Mouse (Mus musculus) heart, embryonic 14.5 days (tissue): ENCODE results near the gene Banf1. TPM values are rescaled to one million over a fixed set of nuclear protein-coding genes. Genes with fewer than 3 reads are reported as not detected.
"Not testable (repeated sequence)": the region's sequence is repeated elsewhere in the genome, so short reads cannot be mapped to it uniquely, and the experiment has no call there.

Source experiments
- ATAC-seq: fragments of 200-750 bp; cut with Nextera tagmentation; 2 replicates; pipeline ENCODE4 v1.8.0; 2017; ENCODE audit warnings: low read depth, moderate TSS enrichment; ENCODE audit not compliant: insufficient number of reproducible peaks, insufficient read depth, low FRiP score
- H3K27ac ChIP-seq, 2 experiments: fragments of 200-500 bp in 1 of 2; fragments of 300-500 bp in 1 of 2; sonication (generic) in 1 of 2; replicated peaks in 1 of 2; 2 replicates each; pipeline ENCODE4 v1.5.1; 2012 to 2014; ENCODE audit warnings: low read depth in 2 of 2, low read length in 2 of 2, control low read depth in 1 of 2, mild to moderate bottlenecking in 1 of 2, mixed read lengths in 1 of 2; ENCODE audit not compliant: control insufficient read depth in 1 of 2, insufficient read depth in 1 of 2
- H3K27me3 ChIP-seq: fragments of 300-500 bp; sonication (generic); 2 replicates; pipeline ENCODE4 v1.6.1; 2014; ENCODE audit warnings: mild to moderate bottlenecking, low read length, control low read depth; ENCODE audit not compliant: control insufficient read depth, insufficient read depth
- H3K36me3 ChIP-seq: fragments of 300-500 bp; sonication (generic); 2 replicates; pipeline ENCODE4 v1.6.1; 2014; ENCODE audit warnings: mild to moderate bottlenecking, control low read depth, low read length, mixed read lengths; ENCODE audit not compliant: control insufficient read depth, insufficient read depth
- H3K4me1 ChIP-seq, 2 experiments: fragments of 200-500 bp in 1 of 2; fragments of 300-500 bp in 1 of 2; sonication (generic) in 1 of 2; 2 replicates each; pipeline ENCODE4 v1.6.1; 2012 to 2014; ENCODE audit warnings: low read length in 2 of 2, control low read depth in 1 of 2, mixed read lengths in 1 of 2; ENCODE audit not compliant: control insufficient read depth in 2 of 2, insufficient read depth in 2 of 2
- H3K4me2 ChIP-seq: fragments of 300-500 bp; sonication (generic); 2 replicates; pipeline ENCODE4 v1.6.1; 2014; ENCODE audit warnings: mild to moderate bottlenecking, low read length
- H3K4me3 ChIP-seq, 2 experiments: fragments of 200-500 bp in 1 of 2; fragments of 300-500 bp in 1 of 2; sonication (generic) in 1 of 2; 2 replicates each; pipeline ENCODE4 v1.5.1; 2012 to 2014; ENCODE audit warnings: low read length in 2 of 2, mild to moderate bottlenecking in 2 of 2, control low read depth in 1 of 2, low read depth in 1 of 2, moderate library complexity in 1 of 2; ENCODE audit not compliant: control insufficient read depth in 1 of 2, insufficient read depth in 1 of 2
- H3K9ac ChIP-seq: fragments of 300-500 bp; sonication (generic); 2 replicates; pipeline ENCODE4 v1.6.1; 2014; ENCODE audit warnings: mild to moderate bottlenecking, low read length
- H3K9me3 ChIP-seq: fragments of 300-500 bp; sonication (generic); 2 replicates; pipeline ENCODE4 v1.6.1; 2016; ENCODE audit warnings: low read length, control low read depth; ENCODE audit not compliant: control insufficient read depth
- WGBS: fragments of 180-500 bp; shearing (Covaris S2); extraction: QIAGEN DNeasy Blood & Tissue Kit; methylation state at CpG from one replicate; pipeline ENCODE4 v1.1.7; 2014; 5-methylcytosine and 5-hydroxymethylcytosine counted together
- polyA plus RNA-seq: library from polyadenylated mRNA; unstranded; fragments of >200 nt; fragmentation: Nextera tagmentation; extraction: Ambion mirVana; gene quantifications from 2 replicates; pipeline ENCODE4 v1.2.1, GENCODE M21; 2014

Gene Banf1
- polyA plus RNA-seq, 1 experiment from 2014 or later, result 486 TPM

GRCm38 (mm10) chr19:5364124-5364523, 2.8 kb downstream of the Banf1 start:
- no peak for ATAC-seq
- WGBS, result 93% methylated on average over 2 of the region's 2 CpGs

GRCm38 (mm10) chr19:5362186-5362585, 4.8 kb downstream of the Banf1 start:
- peaks cover 4 to 10% of the 10 kb centered on the region in 2 experiments for H3K4me1 ChIP-seq
- H3K9ac ChIP-seq, result no peak overlapping the region
- no peak overlapping the region for H3K4me2 ChIP-seq
- H3K4me3 ChIP-seq, result no peak overlapping the region
- WGBS, result 75% methylated on average over 2 of the region's 2 CpGs
- no peak for ATAC-seq
- H3K9me3 ChIP-seq, result no peaks in the 10 kb centered on the region
- no peaks in the 10 kb centered on the region for H3K27me3 ChIP-seq
- H3K36me3 ChIP-seq, result peaks cover 24% of the 10 kb centered on the region
- H3K27ac ChIP-seq, result no peak overlapping the region

More at GRCm38 (mm10) chr19:5364124-5364523, 2.8 kb downstream of the Banf1 start:
- peaks cover 36% of the 10 kb centered on the region for H3K36me3 ChIP-seq
- H3K4me1 ChIP-seq, result peaks cover 9 to 20% of the 10 kb centered on the region in 2 experiments
- no peaks in the 10 kb centered on the region for H3K9me3 ChIP-seq
- H3K4me2 ChIP-seq, result no peak overlapping the region
- H3K27ac ChIP-seq, result no peak overlapping the region
- H3K9ac ChIP-seq, result no peak overlapping the region
- H3K4me3 ChIP-seq, result no peak overlapping the region
- no peaks in the 10 kb centered on the region for H3K27me3 ChIP-seq

- H3K4me3 ChIP-seq, result no peak overlapping the region
- no peak overlapping the region for H3K9ac ChIP-seq
- H3K9me3 ChIP-seq, result no peaks in the 10 kb centered on the region
- no peaks in the 10 kb centered on the region for H3K36me3 ChIP-seq
- no peaks in the 10 kb centered on the region for H3K4me1 ChIP-seq
- no CpG with 5 or more reads among the region's 1 CpGs for WGBS
- no peaks in the 10 kb centered on the region for H3K27me3 ChIP-seq
- ATAC-seq, result no peak
- no peak overlapping the region for H3K4me2 ChIP-seq
- no peak overlapping the region for H3K27ac ChIP-seq
These were observed 10.9 kb downstream of the Banf1 start for GRCm38 (mm10) chr19:5356080-5356479.

DNA sequence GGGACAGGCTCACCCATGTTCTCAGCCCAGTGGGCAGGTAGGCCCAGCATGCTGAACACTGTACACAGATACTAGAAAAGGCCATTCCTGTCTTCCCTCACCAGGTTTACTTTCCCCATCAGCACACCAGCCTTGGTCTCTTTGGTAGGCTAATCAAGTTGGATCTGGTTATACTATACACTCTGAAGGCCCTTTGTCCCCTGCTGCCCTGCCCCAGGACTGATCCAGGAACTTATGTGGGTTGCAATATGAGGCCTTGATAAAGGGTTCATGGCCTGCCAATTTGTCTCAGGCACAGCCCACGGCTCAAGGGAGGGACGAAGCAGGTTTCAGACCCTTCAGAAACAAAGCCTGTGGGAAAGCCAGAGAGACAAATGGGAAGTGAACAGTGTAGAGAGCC, 13.4 kb downstream of the Banf1 start:
- H3K9ac ChIP-seq, result no peak overlapping the region
- H3K4me2 ChIP-seq, result no peak overlapping the region
- H3K27me3 ChIP-seq, result no peaks in the 10 kb centered on the region
- H3K9me3 ChIP-seq, result no peaks in the 10 kb centered on the region
- H3K4me3 ChIP-seq, result no peak overlapping the region
- H3K4me1 ChIP-seq, result peaks cover 0 to 5% of the 10 kb centered on the region in 2 experiments; a peak in 1 of 4 replicates
- 65% methylated on average over 2 of the region's 2 CpGs for WGBS
- H3K36me3 ChIP-seq, result no peaks in the 10 kb centered on the region
- no peak overlapping the region for H3K27ac ChIP-seq
- ATAC-seq, result no peak

DNA sequence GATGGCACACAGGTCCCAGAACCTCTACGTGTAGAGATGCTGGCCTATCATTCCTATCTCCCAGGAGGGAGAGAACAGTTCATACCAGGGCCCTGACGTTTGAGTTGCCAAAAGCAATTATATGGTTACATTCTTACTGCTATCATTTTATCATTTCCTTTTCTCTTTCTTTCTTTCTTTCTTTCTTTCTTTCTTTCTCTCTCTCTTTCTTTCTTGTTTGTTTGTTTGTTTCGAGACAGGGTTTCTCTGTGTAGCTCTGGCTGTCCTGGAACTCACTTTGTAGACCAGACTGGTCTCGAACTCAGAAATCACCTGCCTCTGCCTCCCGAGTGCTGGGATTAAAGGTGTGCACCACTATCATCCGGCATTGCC, 17.5 kb downstream of the Banf1 start, which contains the start of gene Cst6:
Gene Cst6, minus strand, starts transcription at position 73 of the 372 bp plus-strand sequence.
- H3K4me2 ChIP-seq, result peak within 1 kb of the TSS; percentile 75
- not testable (repeated sequence) for H3K4me1 ChIP-seq, H3K36me3 ChIP-seq, H3K27me3 ChIP-seq, H3K27ac ChIP-seq, ATAC-seq, H3K9me3 ChIP-seq
- H3K4me3 ChIP-seq, result peak within 1 kb of the TSS; percentile 44 to 47
- peak within 1 kb of the TSS; percentile 71 for H3K9ac ChIP-seq
- WGBS, result 62% methylated on average over 6 of the region's 6 CpGs

- whole genome bisulfite sequencing, result 5% methylated on average over 34 of the region's 34 CpGs
- Histone ChIP-seq H3K27me3 (no peaks in the 10 kb centered on the region), H3K36me3 (no peaks in the 10 kb centered on the region), H3K9ac (peak overlapping the region; percentile 71), H3K4me2 (peak overlapping the region; percentile 75), H3K4me1 (peaks cover 6% of the 10 kb centered on the region in 2 experiments; a peak in 3 of 4 replicates), H3K4me3 (peak overlapping the region; percentile 44 to 47), H3K9me3 (no peaks in the 10 kb centered on the region), H3K27ac (no peak overlapping the region)
- ATAC-seq, result no peak
These were observed 18.2 kb downstream of the Banf1 start for GRCm38 (mm10) chr19:5348526-5349501.

- Histone ChIP-seq H3K4me3 (no peak overlapping the region), H3K4me1 (peaks cover 6% of the 10 kb centered on the region in 2 experiments; a peak in 3 of 4 replicates), H3K27ac (no peak overlapping the region), H3K9me3 (no peaks in the 10 kb centered on the region), H3K36me3 (no peaks in the 10 kb centered on the region), H3K9ac (no peak overlapping the region), H3K4me2 (no peak overlapping the region), H3K27me3 (no peaks in the 10 kb centered on the region)
- WGBS, result 77% methylated on average over 6 of the region's 6 CpGs
- ATAC-seq, result no peak
These were observed 18.9 kb downstream of the Banf1 start for GRCm38 (mm10) chr19:5348064-5348463.
